Mouse (Mus musculus) megakaryocyte, embryonic 14.5 days (primary cell): ENCODE measurements around the gene Bach2. TPM values are rescaled to one million over a fixed set of nuclear protein-coding genes. Genes with fewer than 3 reads are reported as not detected.

Source experiments
- H3K27me3 ChIP-seq: replicated peaks from 2 replicates; pipeline ENCODE3; 2012; ENCODE audit warnings: inconsistent platforms
- H3K36me3 ChIP-seq: replicated peaks from 2 replicates; pipeline ENCODE3; 2012; ENCODE audit warnings: low read length, inconsistent platforms, mixed read lengths
- H3K4me1 ChIP-seq: 2 replicates; pipeline ENCODE4 v1.6.1; 2012; ENCODE audit warnings: inconsistent platforms
- H3K4me3 ChIP-seq: replicated peaks from 2 replicates; pipeline ENCODE3; 2012; ENCODE audit warnings: moderate library complexity, mild to moderate bottlenecking, inconsistent platforms
- H3K9me3 ChIP-seq: 2 replicates; pipeline ENCODE4 v1.6.1; 2012; ENCODE audit warnings: inconsistent platforms
- FLI1 ChIP-seq: IDR thresholded peaks from 2 replicates; pipeline ENCODE4 v1.6.1; 2012; ENCODE audit warnings: low read length, inconsistent platforms, mixed read lengths
- GATA1 ChIP-seq: IDR thresholded peaks from 3 replicates; pipeline ENCODE4 v1.6.1; 2012; ENCODE audit warnings: mixed read lengths, low read length, inconsistent platforms, borderline replicate concordance
- polyA plus RNA-seq: library from polyadenylated mRNA; stranded (reverse); fragments of >175 nt; gene quantifications from 2 replicates; pipeline ENCODE4 v1.2.3, GENCODE M21; 2012; ENCODE audit warnings: low replicate concordance; ENCODE audit not compliant: insufficient read depth

The Bach2 gene
- polyA plus RNA-seq, 1 experiment = 0.27 TPM

- Histone ChIP-seq H3K9me3 (no peaks in the 10 kb centered on the region), H3K27me3 (peaks cover 11% of the 10 kb centered on the region), H3K4me1 (peaks cover 13% of the 10 kb centered on the region), H3K36me3 (no peaks in the 10 kb centered on the region), H3K4me3 (peak overlapping the region; percentile 19)
- TF ChIP-seq GATA1 = no peak
- TF ChIP-seq FLI1 = no peak
Measured at GRCm38 (mm10) chr4:32575165-32575564, 336.6 kb downstream of the Bach2 start.

GRCm38 (mm10) chr4:32579850-32580249, 341.2 kb downstream of the Bach2 start:
- Histone ChIP-seq H3K4me3 (no peak overlapping the region), H3K36me3 (no peaks in the 10 kb centered on the region), H3K4me1 (peaks cover 9% of the 10 kb centered on the region), H3K27me3 (peaks cover 3% of the 10 kb centered on the region), H3K9me3 (no peaks in the 10 kb centered on the region)
- no peak for TF ChIP-seq GATA1
- TF ChIP-seq FLI1 = no peak

GRCm38 (mm10) chr4:32584181-32584580, 345.6 kb downstream of the Bach2 start:
- Histone ChIP-seq H3K36me3 (no peaks in the 10 kb centered on the region), H3K27me3 (peaks cover 3% of the 10 kb centered on the region), H3K9me3 (no peaks in the 10 kb centered on the region), H3K4me3 (no peak overlapping the region), H3K4me1 (peaks cover 26% of the 10 kb centered on the region)
- TF ChIP-seq FLI1 (no peak), GATA1 (no peak)

GRCm38 (mm10) chr4:32586596-32586995, 348.0 kb downstream of the Bach2 start:
- peak overlapping the region; percentile 7 for H3K4me3 ChIP-seq
- no peaks in the 10 kb centered on the region for H3K36me3 ChIP-seq
- H3K9me3 ChIP-seq = no peaks in the 10 kb centered on the region
- peaks cover 23% of the 10 kb centered on the region for H3K4me1 ChIP-seq
- TF ChIP-seq GATA1 (no peak), FLI1 (no peak)
- no peaks in the 10 kb centered on the region for H3K27me3 ChIP-seq

GRCm38 (mm10) chr4:32587543-32587942, 348.9 kb downstream of the Bach2 start:
- Histone ChIP-seq H3K4me3 (no peak overlapping the region), H3K4me1 (peaks cover 23% of the 10 kb centered on the region), H3K36me3 (no peaks in the 10 kb centered on the region), H3K9me3 (no peaks in the 10 kb centered on the region), H3K27me3 (no peaks in the 10 kb centered on the region)
- TF ChIP-seq GATA1 (no peak), FLI1 (no peak)

GRCm38 (mm10) chr4:32588237-32588636, 349.6 kb downstream of the Bach2 start:
- Histone ChIP-seq H3K4me3 (peak overlapping the region; percentile 44), H3K9me3 (no peaks in the 10 kb centered on the region)
- TF ChIP-seq FLI1 (no peak), GATA1 (no peak)

GRCm38 (mm10) chr4:32601135-32601534, 362.5 kb downstream of the Bach2 start:
- H3K36me3 ChIP-seq = no peaks in the 10 kb centered on the region
- no peaks in the 10 kb centered on the region for H3K9me3 ChIP-seq
- H3K27me3 ChIP-seq = no peaks in the 10 kb centered on the region
- no peak for TF ChIP-seq FLI1
- TF ChIP-seq GATA1 = no peak
- peak overlapping the region; percentile 46 for H3K4me3 ChIP-seq
- H3K4me1 ChIP-seq = peaks cover 4% of the 10 kb centered on the region

More at GRCm38 (mm10) chr4:32588237-32588636, 349.6 kb downstream of the Bach2 start:
- Histone ChIP-seq H3K36me3 (no peaks in the 10 kb centered on the region), H3K4me1 (peaks cover 23% of the 10 kb centered on the region), H3K27me3 (no peaks in the 10 kb centered on the region)

- Histone ChIP-seq H3K9me3 (no peaks in the 10 kb centered on the region), H3K4me3 (no peak within 1 kb of the TSS), H3K27me3 (no peaks in the 10 kb centered on the region), H3K36me3 (no peaks in the 10 kb centered on the region), H3K4me1 (peaks cover 4% of the 10 kb centered on the region)
- TF ChIP-seq GATA1 (no peak), FLI1 (no peak)
Measured at GRCm38 (mm10) chr4:32602660-32603059, 364.1 kb downstream of the Bach2 start, which contains the start of gene Gja10. Gene Gja10 (minus strand): TSS chr4:32602760.

- TF ChIP-seq FLI1 (peak; percentile 91), GATA1 (no peak)
- H3K27me3 ChIP-seq = no peaks in the 10 kb centered on the region
- H3K4me1 ChIP-seq = peaks cover 33% of the 10 kb centered on the region
- H3K4me3 ChIP-seq = peak within 1 kb of the TSS; percentile 97
- H3K36me3 ChIP-seq = peaks cover 15% of the 10 kb centered on the region
- H3K9me3 ChIP-seq = no peaks in the 10 kb centered on the region
Measured at GRCm38 (mm10) chr4:32615034-32615881, 376.7 kb downstream of the Bach2 start, which contains the start of gene Casp8ap2. Gene Casp8ap2 (plus strand): TSS chr4:32615451.

GRCm38 (mm10) chr4:32621637-32622036, 383.0 kb downstream of the Bach2 start:
- peaks cover 41% of the 10 kb centered on the region for H3K4me1 ChIP-seq
- no peak overlapping the region for H3K4me3 ChIP-seq
- no peaks in the 10 kb centered on the region for H3K27me3 ChIP-seq
- H3K9me3 ChIP-seq = no peaks in the 10 kb centered on the region
- H3K36me3 ChIP-seq = peaks cover 49% of the 10 kb centered on the region
- no peak for TF ChIP-seq GATA1
- no peak for TF ChIP-seq FLI1
